Mouse (Mus musculus): ENCODE data around the gene Ccno. TPM values are rescaled to one million over a fixed set of nuclear protein-coding genes. Genes with fewer than 3 reads are reported as not detected.

Gene Ccno
- polyA plus RNA-seq, 1 experiment: 0.67 TPM

GRCm38 (mm10) chr13:112985605-112986450, 1.8 kb upstream of the Ccno start:
- no peak overlapping the region for H3K4me3 ChIP-seq (replicated peaks)
- no peak for TF ChIP-seq GATA1 (IDR thresholded peaks at IDR 0.05; ENCODE audit: borderline replicate concordance, low read length)
- no peak for TF ChIP-seq FLI1 (IDR thresholded peaks at IDR 0.05; ENCODE audit: low read length)
- H3K36me3 ChIP-seq (replicated peaks; ENCODE audit: low read length): no peaks in the 10 kb centered on the region
- peaks cover 49% of the 10 kb centered on the region for H3K4me1 ChIP-seq
- no peaks in the 10 kb centered on the region; the same call in 1 of the 2 replicates for H3K9me3 ChIP-seq
- H3K27me3 ChIP-seq (replicated peaks): peaks cover 79% of the 10 kb centered on the region

- no peak for TF ChIP-seq FLI1 (IDR thresholded peaks at IDR 0.05; ENCODE audit: low read length)
- peaks cover 81% of the 10 kb centered on the region for H3K27me3 ChIP-seq (replicated peaks)
Measured at GRCm38 (mm10) chr13:112986451-112986950, 1.1 kb upstream of the Ccno start.

GRCm38 (mm10) chr13:112987991-112988390, 389 bp downstream of the Ccno start:
- Histone ChIP-seq H3K27me3 (replicated peaks) (peaks cover 84% of the 10 kb centered on the region), H3K36me3 (replicated peaks; ENCODE audit: low read length) (no peaks in the 10 kb centered on the region), H3K9me3 (no peaks in the 10 kb centered on the region; the same call in 1 of the 2 replicates), H3K4me3 (replicated peaks) (peak overlapping the region; percentile 92), H3K4me1 (peaks cover 51% of the 10 kb centered on the region)
- TF ChIP-seq GATA1 (IDR thresholded peaks at IDR 0.05; ENCODE audit: borderline replicate concordance, low read length) (no peak), FLI1 (IDR thresholded peaks at IDR 0.05; ENCODE audit: low read length) (no peak)

More at GRCm38 (mm10) chr13:112986451-112986950, 1.1 kb upstream of the Ccno start:
- peaks cover 51% of the 10 kb centered on the region for H3K4me1 ChIP-seq
- H3K4me3 ChIP-seq (replicated peaks): peak overlapping the region; percentile 3
- H3K9me3 ChIP-seq: no peaks in the 10 kb centered on the region; the same call in 1 of the 2 replicates
- no peaks in the 10 kb centered on the region for H3K36me3 ChIP-seq (replicated peaks; ENCODE audit: low read length)

GRCm38 (mm10) chr13:112988866-112989265, 1.3 kb downstream of the Ccno start:
- H3K9me3 ChIP-seq: no peaks in the 10 kb centered on the region; the same call in 1 of the 2 replicates
- no peaks in the 10 kb centered on the region for H3K36me3 ChIP-seq (replicated peaks; ENCODE audit: low read length)
- TF ChIP-seq FLI1 (IDR thresholded peaks at IDR 0.05; ENCODE audit: low read length) (no peak), GATA1 (IDR thresholded peaks at IDR 0.05; ENCODE audit: borderline replicate concordance, low read length) (no peak)
- peaks cover 59% of the 10 kb centered on the region for H3K4me1 ChIP-seq
- H3K27me3 ChIP-seq (replicated peaks): peaks cover 89% of the 10 kb centered on the region
- H3K4me3 ChIP-seq (replicated peaks): peak overlapping the region; percentile 92

GRCm38 (mm10) chr13:112989541-112989940, 1.9 kb downstream of the Ccno start:
- Histone ChIP-seq H3K9me3 (no peaks in the 10 kb centered on the region; the same call in 1 of the 2 replicates), H3K4me3 (replicated peaks) (peak overlapping the region; percentile 85), H3K4me1 (peaks cover 65% of the 10 kb centered on the region), H3K27me3 (replicated peaks) (peaks cover 89% of the 10 kb centered on the region), H3K36me3 (replicated peaks; ENCODE audit: low read length) (no peaks in the 10 kb centered on the region)
- TF ChIP-seq GATA1 (IDR thresholded peaks at IDR 0.05; ENCODE audit: borderline replicate concordance, low read length) (no peak), FLI1 (IDR thresholded peaks at IDR 0.05; ENCODE audit: low read length) (no peak)

GRCm38 (mm10) chr13:112990346-112990745, 2.7 kb downstream of the Ccno start:
- H3K27me3 ChIP-seq (replicated peaks): peaks cover 95% of the 10 kb centered on the region
- TF ChIP-seq GATA1 (IDR thresholded peaks at IDR 0.05; ENCODE audit: borderline replicate concordance, low read length): no peak
- TF ChIP-seq FLI1 (IDR thresholded peaks at IDR 0.05; ENCODE audit: low read length): no peak

GRCm38 (mm10) chr13:112993531-112994152, 6.0 kb downstream of the Ccno start, which contains the start of gene Mcidas:
Gene Mcidas, plus strand, starts transcription at chr13:112993845.
- TF ChIP-seq GATA1 (IDR thresholded peaks at IDR 0.05; ENCODE audit: borderline replicate concordance, low read length): no peak
- TF ChIP-seq FLI1 (IDR thresholded peaks at IDR 0.05; ENCODE audit: low read length): no peak
- Histone ChIP-seq H3K27me3 (replicated peaks) (peaks cover 93% of the 10 kb centered on the region), H3K4me1 (peaks cover 45% of the 10 kb centered on the region), H3K9me3 (no peaks in the 10 kb centered on the region; the same call in 1 of the 2 replicates), H3K4me3 (replicated peaks) (peak within 1 kb of the TSS; percentile 89), H3K36me3 (replicated peaks; ENCODE audit: low read length) (no peaks in the 10 kb centered on the region)

More at GRCm38 (mm10) chr13:112990346-112990745, 2.7 kb downstream of the Ccno start:
- H3K4me3 ChIP-seq (replicated peaks): peak overlapping the region; percentile 34
- peaks cover 66% of the 10 kb centered on the region for H3K4me1 ChIP-seq
- no peaks in the 10 kb centered on the region for H3K36me3 ChIP-seq (replicated peaks; ENCODE audit: low read length)
- no peaks in the 10 kb centered on the region; the same call in 1 of the 2 replicates for H3K9me3 ChIP-seq

- H3K4me3 ChIP-seq (replicated peaks): peak overlapping the region; percentile 89
- H3K9me3 ChIP-seq: no peaks in the 10 kb centered on the region; the same call in 1 of the 2 replicates
- H3K27me3 ChIP-seq (replicated peaks): peaks cover 93% of the 10 kb centered on the region
- H3K36me3 ChIP-seq (replicated peaks; ENCODE audit: low read length): no peaks in the 10 kb centered on the region
- H3K4me1 ChIP-seq: peaks cover 43% of the 10 kb centered on the region
- TF ChIP-seq FLI1 (IDR thresholded peaks at IDR 0.05; ENCODE audit: low read length): no peak
- no peak for TF ChIP-seq GATA1 (IDR thresholded peaks at IDR 0.05; ENCODE audit: borderline replicate concordance, low read length)
Measured at GRCm38 (mm10) chr13:112994191-112994590, 6.6 kb downstream of the Ccno start.

- no peak for TF ChIP-seq GATA1 (IDR thresholded peaks at IDR 0.05; ENCODE audit: borderline replicate concordance, low read length)
- no peak for TF ChIP-seq FLI1 (IDR thresholded peaks at IDR 0.05; ENCODE audit: low read length)
- Histone ChIP-seq H3K4me1 (peaks cover 25% of the 10 kb centered on the region), H3K36me3 (replicated peaks; ENCODE audit: low read length) (no peaks in the 10 kb centered on the region), H3K4me3 (replicated peaks) (no peak overlapping the region), H3K9me3 (no peaks in the 10 kb centered on the region), H3K27me3 (replicated peaks) (peaks cover 87% of the 10 kb centered on the region)
Measured at GRCm38 (mm10) chr13:112996407-112996806, 8.8 kb downstream of the Ccno start.
